18 mouse cellular contexts compared by ENCODE assay signal in the genomic region with DNA sequence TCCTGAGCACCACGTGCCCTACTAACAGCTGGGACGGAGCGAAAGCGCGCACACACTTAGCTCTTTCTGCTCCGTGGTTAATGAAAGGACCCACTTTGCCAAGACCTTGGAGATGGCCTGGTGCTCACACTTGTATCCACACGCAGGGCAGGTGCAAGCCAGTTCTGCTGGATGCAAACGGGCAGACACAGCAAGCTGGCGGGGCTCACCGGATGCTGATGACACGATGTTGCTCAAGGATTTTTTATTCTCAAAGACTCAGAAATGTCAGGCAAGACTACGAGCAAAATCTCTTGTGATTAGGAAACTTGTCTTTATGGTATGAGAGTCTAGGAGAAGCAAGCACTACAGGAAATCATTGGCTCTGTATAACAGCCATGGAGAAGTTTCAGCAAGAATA. TPM values are rescaled to one million over a fixed set of nuclear protein-coding genes. Genes with fewer than 3 reads are reported as not detected.
"Had no signal": no experiment of that assay in that cellular context is flagged by ENCODE, and none has a peak within 500 bp of the region (broad histone marks: within the 10 kb centered on the region; RNA-seq: fewer than 3 reads in every experiment).

No protein-coding gene starts in this region.

- DNase-seq: liver, postnatal 0 days; lung, adult 2 months; lung, postnatal 14 days; lung, postnatal 36 days; right cerebral cortex, postnatal 14 days; thymus, postnatal 14 days; thymus, postnatal 36 days had no signal

RNA-seq across cellular contexts. Expression of a gene that starts 52.7 kb away (rescaled TPM):
- total RNA-seq: megakaryocyte progenitor cell, adult 5-6 weeks; midbrain, postnatal 0 days; monocyte, adult 5-6 weeks; neutrophil, adult 5-6 weeks had no signal
- polyA plus RNA-seq: liver, postnatal 0 days; lung, adult 2 months; lung, postnatal 0 days; macrophage; midbrain, embryonic 11.5 days; midbrain, embryonic 13.5 days; midbrain, embryonic 15.5 days; neural tube, embryonic 14.5 days; spleen, adult 2 months had no signal

RNA-seq across cellular contexts. Expression of a gene that starts 52.9 kb away (rescaled TPM):
- total RNA-seq: monocyte, adult 5-6 weeks; neutrophil, adult 5-6 weeks had no signal
- polyA plus RNA-seq: lung, postnatal 0 days; macrophage had no signal
